Mouse (Mus musculus) bone marrow macrophage, adult 2 months (primary cell): ENCODE data around the gene Casp7.

ENCODE experiments used
- CTCF ChIP-seq: IDR thresholded peaks from 2 replicates; pipeline ENCODE4 v1.5.1; 2012; ENCODE audit warnings: low read depth, mild to moderate bottlenecking, low read length, moderate library complexity
- POLR2A ChIP-seq: IDR thresholded peaks from 2 replicates; pipeline ENCODE4 v1.6.1; 2012; ENCODE audit warnings: mild to moderate bottlenecking, low read depth, low read length, borderline replicate concordance

DNA sequence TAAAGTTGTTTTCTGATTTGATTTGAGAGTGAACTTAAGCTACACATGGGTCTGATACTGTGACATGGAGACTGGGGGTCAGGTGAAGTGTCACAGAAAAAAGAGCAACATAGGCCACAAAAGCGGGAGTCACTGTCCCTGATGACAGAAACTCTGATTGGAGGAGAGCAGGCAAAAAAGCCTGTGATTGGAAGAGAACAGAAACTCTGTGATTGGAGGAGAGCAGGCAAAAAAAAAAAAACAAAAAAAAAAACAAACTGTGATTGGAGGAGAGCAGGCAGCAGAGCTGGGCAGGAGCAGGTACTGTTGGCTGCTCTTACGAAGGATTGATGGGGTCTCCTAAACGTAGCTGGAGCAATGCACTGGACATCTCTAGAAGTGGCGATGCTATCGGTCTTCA is 11.4 kb upstream of the Casp7 start:
- TF ChIP-seq CTCF = no peak
- no peak for TF ChIP-seq POLR2A
